Mouse (Mus musculus): ENCODE data around the gene Grn. TPM values are rescaled to one million over a fixed set of nuclear protein-coding genes. Genes with fewer than 3 reads are reported as not detected.

The Grn gene
- polyA plus RNA-seq, 1 experiment from 2014 or later, result 95.4 TPM

GRCm38 (mm10) chr11:102413059-102413458, 17.1 kb upstream of the Grn start:
- Histone ChIP-seq H3K27me3 (replicated peaks; ENCODE audit: control insufficient read depth, insufficient read depth, low read length) (no peaks in the 10 kb centered on the region), H3K9me3 (ENCODE audit: control insufficient read depth, low read length) (no peaks in the 10 kb centered on the region), H3K4me3 (ENCODE audit: low read length) (no peak overlapping the region), H3K4me1 (ENCODE audit: control insufficient read depth, insufficient read depth, low read depth, low read length) (0 out of 2 replicates have a peak, but pooled peaks cover 2% of the 10 kb centered on the region), H3K4me2 (ENCODE audit: low read length) (no peak overlapping the region), H3K27ac (ENCODE audit: low read depth, low read length) (no peak overlapping the region), H3K9ac (ENCODE audit: low read depth, low read length) (no peak overlapping the region), H3K36me3 (ENCODE audit: control insufficient read depth, insufficient read depth, low read length) (no peaks in the 10 kb centered on the region)
- WGBS, result 67% methylated on average over 8 of the region's 8 CpGs
- ATAC-seq, result no peak

DNA sequence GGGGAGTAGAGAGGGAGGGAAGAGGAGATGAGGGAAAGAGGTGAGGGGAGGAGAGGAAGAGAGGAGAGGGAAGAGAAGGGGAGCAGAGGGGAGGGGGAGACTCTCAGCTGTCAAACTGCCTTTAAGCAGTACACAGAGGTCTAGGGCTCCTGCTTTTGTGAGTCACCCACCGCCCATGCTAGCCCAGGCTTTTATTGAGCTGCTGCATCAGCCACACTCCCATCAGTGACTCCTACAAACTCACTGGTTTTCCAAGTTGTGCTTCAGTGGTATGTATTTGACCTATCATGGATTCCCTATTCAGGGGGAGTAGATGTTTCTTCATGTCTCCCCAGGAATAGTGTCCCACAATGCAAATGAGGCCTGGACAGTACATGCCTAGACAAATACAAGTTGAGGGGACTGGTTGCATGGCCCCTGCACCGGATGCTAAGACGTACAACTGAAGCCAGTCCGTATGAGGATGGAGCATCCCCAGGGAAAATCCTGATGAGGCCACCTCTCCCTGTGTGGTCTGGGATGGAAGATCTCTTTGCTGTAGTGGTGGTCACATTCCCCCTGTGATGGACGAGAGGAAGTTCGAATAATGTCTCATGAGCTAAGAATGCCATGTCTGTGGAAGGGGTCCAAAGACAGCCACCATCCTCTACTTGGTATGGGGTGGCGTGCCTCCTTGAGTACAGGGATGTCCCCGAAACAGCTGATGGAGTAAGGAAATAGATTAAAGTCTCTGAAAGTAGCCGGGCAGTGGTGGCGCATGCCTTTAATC, 14.9 kb upstream of the Grn start:
- H3K4me1 ChIP-seq (ENCODE audit: control insufficient read depth, insufficient read depth, low read depth, low read length), result no peaks in the 10 kb centered on the region
- no peaks in the 10 kb centered on the region for H3K27me3 ChIP-seq (replicated peaks; ENCODE audit: control insufficient read depth, insufficient read depth, low read length)
- 0 out of 2 replicates have a peak, but pooled peaks cover 2% of the 10 kb centered on the region for H3K9me3 ChIP-seq (ENCODE audit: control insufficient read depth, low read length)
- no peak overlapping the region for H3K9ac ChIP-seq (ENCODE audit: low read depth, low read length)
- WGBS, result 72% methylated on average over 10 of the region's 10 CpGs
- H3K4me3 ChIP-seq (ENCODE audit: low read length), result no peak overlapping the region
- H3K4me2 ChIP-seq (ENCODE audit: low read length), result no peak overlapping the region
- H3K27ac ChIP-seq (ENCODE audit: low read depth, low read length), result no peak overlapping the region
- no peaks in the 10 kb centered on the region for H3K36me3 ChIP-seq (ENCODE audit: control insufficient read depth, insufficient read depth, low read length)
- ATAC-seq, result no peak

DNA sequence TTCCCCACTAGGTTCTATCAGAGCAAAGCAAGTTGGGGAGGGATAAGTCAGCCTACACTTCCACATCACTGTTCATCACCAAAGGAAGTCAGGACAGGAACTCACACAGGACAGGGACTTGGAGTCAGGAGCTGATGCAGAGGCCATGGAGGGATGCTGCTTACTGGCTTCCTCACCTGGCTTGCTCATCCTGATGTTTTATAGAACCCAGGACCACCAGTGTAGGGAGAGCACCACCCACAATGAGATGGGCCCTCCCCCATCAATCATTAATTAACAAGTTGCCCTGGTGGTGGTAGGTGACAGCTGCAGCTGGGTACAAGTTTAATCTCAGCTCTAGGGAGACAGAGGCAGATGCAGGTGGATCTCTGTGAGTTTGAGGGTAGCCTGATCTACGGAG, 13.0 kb upstream of the Grn start:
- no peak overlapping the region for H3K9ac ChIP-seq (ENCODE audit: low read depth, low read length)
- no peaks in the 10 kb centered on the region for H3K4me1 ChIP-seq (ENCODE audit: control insufficient read depth, insufficient read depth, low read depth, low read length)
- H3K36me3 ChIP-seq (ENCODE audit: control insufficient read depth, insufficient read depth, low read length), result no peaks in the 10 kb centered on the region
- no peak overlapping the region for H3K4me3 ChIP-seq (ENCODE audit: low read length)
- no peaks in the 10 kb centered on the region for H3K27me3 ChIP-seq (replicated peaks; ENCODE audit: control insufficient read depth, insufficient read depth, low read length)
- no peak for ATAC-seq
- 0 out of 2 replicates have a peak, but pooled peaks cover 2% of the 10 kb centered on the region for H3K9me3 ChIP-seq (ENCODE audit: control insufficient read depth, low read length)
- no peak overlapping the region for H3K27ac ChIP-seq (ENCODE audit: low read depth, low read length)
- WGBS, result 68% methylated on average over 1 of the region's 1 CpGs
- no peak overlapping the region for H3K4me2 ChIP-seq (ENCODE audit: low read length)

DNA sequence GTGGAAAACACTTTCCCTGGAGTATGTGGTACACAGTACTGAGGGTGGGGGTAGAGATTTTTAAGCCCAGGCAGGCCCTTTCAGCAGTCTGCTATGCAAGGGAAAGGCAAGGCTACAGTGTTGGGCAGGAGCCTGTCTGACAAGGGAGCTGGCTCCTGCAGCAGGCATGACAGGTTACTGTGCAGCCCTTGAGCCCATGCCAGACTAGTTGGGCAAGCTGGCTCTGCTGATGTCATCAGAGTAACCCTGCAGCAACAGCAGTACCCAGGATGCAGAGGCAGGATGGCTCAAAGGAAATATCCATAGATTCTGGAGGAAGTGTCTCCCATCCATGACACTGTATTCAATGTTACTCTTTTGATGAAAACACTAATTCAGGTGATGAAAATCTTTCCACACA, 11.2 kb upstream of the Grn start:
- ATAC-seq, result no peak
- Histone ChIP-seq H3K27me3 (replicated peaks; ENCODE audit: control insufficient read depth, insufficient read depth, low read length) (no peaks in the 10 kb centered on the region), H3K9ac (ENCODE audit: low read depth, low read length) (no peak overlapping the region), H3K27ac (ENCODE audit: low read depth, low read length) (no peak overlapping the region), H3K4me2 (ENCODE audit: low read length) (no peak overlapping the region), H3K9me3 (ENCODE audit: control insufficient read depth, low read length) (0 out of 2 replicates have a peak, but pooled peaks cover 2% of the 10 kb centered on the region), H3K4me3 (ENCODE audit: low read length) (no peak overlapping the region), H3K4me1 (ENCODE audit: control insufficient read depth, insufficient read depth, low read depth, low read length) (no peaks in the 10 kb centered on the region), H3K36me3 (ENCODE audit: control insufficient read depth, insufficient read depth, low read length) (no peaks in the 10 kb centered on the region)

- Histone ChIP-seq H3K4me1 (ENCODE audit: control insufficient read depth, insufficient read depth, low read depth, low read length) (no peaks in the 10 kb centered on the region), H3K4me2 (ENCODE audit: low read length) (no peak overlapping the region), H3K9ac (ENCODE audit: low read depth, low read length) (no peak overlapping the region), H3K27me3 (replicated peaks; ENCODE audit: control insufficient read depth, insufficient read depth, low read length) (no peaks in the 10 kb centered on the region), H3K36me3 (ENCODE audit: control insufficient read depth, insufficient read depth, low read length) (no peaks in the 10 kb centered on the region), H3K27ac (ENCODE audit: low read depth, low read length) (no peak overlapping the region), H3K4me3 (ENCODE audit: low read length) (no peak overlapping the region), H3K9me3 (ENCODE audit: control insufficient read depth, low read length) (0 out of 2 replicates have a peak, but pooled peaks cover 2% of the 10 kb centered on the region)
- 57% methylated on average over 8 of the region's 8 CpGs for WGBS
- no peak for ATAC-seq
Measured at GRCm38 (mm10) chr11:102421559-102421958, 8.6 kb upstream of the Grn start.

- ATAC-seq, result no peak
- Histone ChIP-seq H3K27me3 (replicated peaks; ENCODE audit: control insufficient read depth, insufficient read depth, low read length) (no peaks in the 10 kb centered on the region), H3K9me3 (ENCODE audit: control insufficient read depth, low read length) (0 out of 2 replicates have a peak, but pooled peaks cover 2% of the 10 kb centered on the region), H3K36me3 (ENCODE audit: control insufficient read depth, insufficient read depth, low read length) (no peaks in the 10 kb centered on the region), H3K9ac (ENCODE audit: low read depth, low read length) (no peak overlapping the region), H3K27ac (ENCODE audit: low read depth, low read length) (no peak overlapping the region), H3K4me3 (ENCODE audit: low read length) (no peak overlapping the region), H3K4me1 (ENCODE audit: control insufficient read depth, insufficient read depth, low read depth, low read length) (peaks cover 4% of the 10 kb centered on the region), H3K4me2 (ENCODE audit: low read length) (no peak overlapping the region)
- WGBS, result 75% methylated on average over 6 of the region's 6 CpGs
Measured at GRCm38 (mm10) chr11:102424666-102425065, 5.4 kb upstream of the Grn start.

DNA sequence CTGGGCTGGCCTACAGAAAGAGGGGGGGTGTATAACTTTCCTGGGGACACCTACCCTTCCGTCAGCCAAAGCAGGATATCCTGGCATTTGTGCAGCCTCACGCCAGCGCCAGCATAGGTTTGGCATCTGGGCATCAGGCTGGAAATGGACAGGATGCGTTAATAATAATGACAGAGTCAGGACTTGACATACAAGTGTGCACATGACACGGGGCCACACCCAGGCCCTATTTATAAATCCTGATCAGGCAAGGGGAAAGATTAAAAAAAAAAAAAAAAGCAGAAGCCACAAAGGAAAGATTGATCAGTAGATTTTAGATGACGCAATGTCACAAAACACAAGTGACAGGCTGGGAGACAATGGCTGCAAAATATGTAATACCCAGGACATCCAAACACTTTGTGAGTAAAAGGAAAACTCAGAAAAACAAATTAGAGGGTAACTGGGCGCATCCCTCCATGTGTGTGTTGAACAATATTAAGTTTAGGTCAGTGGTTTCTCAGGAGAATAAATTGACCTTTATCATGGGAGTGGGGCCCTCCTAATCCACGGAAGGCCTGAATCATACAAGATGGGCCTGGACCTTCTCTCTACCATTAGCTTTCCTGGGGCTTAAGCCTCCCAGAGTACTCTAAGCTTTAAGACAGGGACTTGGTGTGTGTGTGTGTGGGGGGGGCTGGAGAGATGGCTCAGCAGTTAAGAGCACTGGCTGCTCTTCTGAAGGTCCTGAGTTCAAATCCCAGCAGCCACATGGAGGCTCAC, 4.4 kb upstream of the Grn start:
- ATAC-seq, result no peak
- Histone ChIP-seq H3K4me1 (ENCODE audit: control insufficient read depth, insufficient read depth, low read depth, low read length) (peaks cover 7% of the 10 kb centered on the region), H3K36me3 (ENCODE audit: control insufficient read depth, insufficient read depth, low read length) (no peaks in the 10 kb centered on the region), H3K9ac (ENCODE audit: low read depth, low read length) (no peak overlapping the region), H3K27ac (ENCODE audit: low read depth, low read length) (no peak overlapping the region), H3K9me3 (ENCODE audit: control insufficient read depth, low read length) (no peaks in the 10 kb centered on the region), H3K4me3 (ENCODE audit: low read length) (no peak overlapping the region), H3K4me2 (ENCODE audit: low read length) (no peak overlapping the region), H3K27me3 (replicated peaks; ENCODE audit: control insufficient read depth, insufficient read depth, low read length) (no peaks in the 10 kb centered on the region)
- WGBS, result 83% methylated on average over 8 of the region's 8 CpGs

- peaks cover 14% of the 10 kb centered on the region for H3K4me1 ChIP-seq (ENCODE audit: control insufficient read depth, insufficient read depth, low read depth, low read length)
- H3K27ac ChIP-seq (ENCODE audit: low read depth, low read length), result no peak overlapping the region
- H3K4me2 ChIP-seq (ENCODE audit: low read length), result no peak overlapping the region; the same call in 1 of the 2 replicates
- ATAC-seq, result no peak
- H3K9ac ChIP-seq (ENCODE audit: low read depth, low read length), result no peak overlapping the region
- no peaks in the 10 kb centered on the region for H3K9me3 ChIP-seq (ENCODE audit: control insufficient read depth, low read length)
- peaks cover 3% of the 10 kb centered on the region; the same call in 1 of the 2 replicates for H3K36me3 ChIP-seq (ENCODE audit: control insufficient read depth, insufficient read depth, low read length)
- H3K27me3 ChIP-seq (replicated peaks; ENCODE audit: control insufficient read depth, insufficient read depth, low read length), result no peaks in the 10 kb centered on the region
- no peak overlapping the region for H3K4me3 ChIP-seq (ENCODE audit: low read length)
- WGBS, result 77% methylated on average over 8 of the region's 8 CpGs
Measured at GRCm38 (mm10) chr11:102428981-102429540, 1.1 kb upstream of the Grn start.

DNA sequence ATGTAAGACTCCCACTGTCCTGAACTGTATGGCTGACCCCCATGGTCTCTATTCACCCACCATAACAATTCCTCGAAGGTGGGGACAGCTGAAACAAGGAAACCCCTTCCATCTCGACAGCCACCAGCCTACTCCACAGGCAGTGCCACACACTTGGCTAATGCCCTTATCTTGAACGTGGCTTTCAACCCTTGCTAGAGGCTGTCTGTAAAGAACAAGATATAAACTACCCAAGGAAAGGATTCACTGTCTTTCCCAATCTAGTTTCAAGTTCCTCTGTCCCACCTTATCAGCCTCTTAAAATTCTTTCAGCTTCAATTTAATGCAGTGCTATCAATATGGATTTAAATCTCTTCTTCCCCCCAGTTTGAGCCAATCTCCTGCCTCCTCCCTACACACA, 564 bp upstream of the Grn start:
- H3K4me3 ChIP-seq (ENCODE audit: low read length), result peak overlapping the region; percentile 69
- H3K36me3 ChIP-seq (ENCODE audit: control insufficient read depth, insufficient read depth, low read length), result peaks cover 3% of the 10 kb centered on the region
- no peaks in the 10 kb centered on the region for H3K9me3 ChIP-seq (ENCODE audit: control insufficient read depth, low read length)
- no peak overlapping the region for H3K27ac ChIP-seq (ENCODE audit: low read depth, low read length)
- peak overlapping the region; percentile 65 for H3K9ac ChIP-seq (ENCODE audit: low read depth, low read length)
- WGBS, result 43% methylated on average over 3 of the region's 3 CpGs
- no peaks in the 10 kb centered on the region for H3K27me3 ChIP-seq (replicated peaks; ENCODE audit: control insufficient read depth, insufficient read depth, low read length)
- ATAC-seq, result no peak
- H3K4me2 ChIP-seq (ENCODE audit: low read length), result peak overlapping the region; percentile 98
- H3K4me1 ChIP-seq (ENCODE audit: control insufficient read depth, insufficient read depth, low read depth, low read length), result peaks cover 14% of the 10 kb centered on the region
